Mouse (Mus musculus) limb, embryonic 11.5 days (tissue): ENCODE measurements around the gene Tmem126b. TPM values are rescaled to one million over a fixed set of nuclear protein-coding genes. Genes with fewer than 3 reads are reported as not detected.
A peak's percentile ranks its signal among the peaks of the same experiment; 100 is the strongest.

Source experiments
- ATAC-seq: fragments of 200-750 bp; cut with Nextera tagmentation; 2 replicates; pipeline ENCODE4 v1.8.0; 2017; ENCODE audit warnings: low read depth; ENCODE audit not compliant: insufficient number of reproducible peaks, low FRiP score, low TSS enrichment
- DNase-seq: peaks from one replicate; pipeline ENCODE4 v3.0.0-alpha.2; 2015; ENCODE audit warnings: low spot score
- H3K27ac ChIP-seq: fragments of 300-500 bp; sonication (generic); replicated peaks from 2 replicates; pipeline ENCODE4 v1.5.1; 2014; ENCODE audit warnings: low read depth, mild to moderate bottlenecking, low read length
- H3K27me3 ChIP-seq: fragments of 300-500 bp; sonication (generic); 2 replicates; pipeline ENCODE4 v1.6.1; 2014; ENCODE audit warnings: mild to moderate bottlenecking, low read length, mixed read lengths; ENCODE audit not compliant: control insufficient read depth, insufficient read depth
- H3K36me3 ChIP-seq: fragments of 300-500 bp; sonication (generic); 2 replicates; pipeline ENCODE4 v1.6.1; 2014; ENCODE audit warnings: mild to moderate bottlenecking, low read length, moderate library complexity, mixed read lengths; ENCODE audit not compliant: control insufficient read depth, insufficient read depth
- H3K4me1 ChIP-seq: fragments of 300-500 bp; sonication (generic); 2 replicates; pipeline ENCODE4 v1.6.1; 2014; ENCODE audit warnings: low read length, mixed read lengths; ENCODE audit not compliant: control insufficient read depth, insufficient read depth
- H3K4me2 ChIP-seq: fragments of 300-500 bp; sonication (generic); 2 replicates; pipeline ENCODE4 v1.6.1; 2014; ENCODE audit warnings: low read depth, mild to moderate bottlenecking, moderate library complexity; ENCODE audit not compliant: severe bottlenecking
- H3K4me3 ChIP-seq: fragments of 300-500 bp; sonication (generic); 2 replicates; pipeline ENCODE4 v1.5.1; 2014; ENCODE audit warnings: low read depth, low read length
- H3K9ac ChIP-seq: fragments of 300-500 bp; sonication (generic); 2 replicates; pipeline ENCODE4 v1.6.1; 2014; ENCODE audit warnings: mild to moderate bottlenecking, low read length
- H3K9me3 ChIP-seq: fragments of 300-500 bp; sonication (generic); 2 replicates; pipeline ENCODE4 v1.6.1; 2016; ENCODE audit warnings: low read length; ENCODE audit not compliant: control insufficient read depth
- WGBS: fragments of 180-500 bp; shearing (Covaris S2); extraction: QIAGEN DNeasy Blood & Tissue Kit; methylation state at CpG from one replicate; pipeline ENCODE4 v1.1.7; 2014; 5-methylcytosine and 5-hydroxymethylcytosine counted together
- polyA plus RNA-seq: library from polyadenylated mRNA; unstranded; fragments of >200 nt; fragmentation: Nextera tagmentation; extraction: Ambion mirVana; gene quantifications from 2 replicates; pipeline ENCODE4 v1.2.1, GENCODE M21; 2014

Tmem126b gene
- polyA plus RNA-seq, 1 experiment from 2014 or later: 37.0 TPM

DNA sequence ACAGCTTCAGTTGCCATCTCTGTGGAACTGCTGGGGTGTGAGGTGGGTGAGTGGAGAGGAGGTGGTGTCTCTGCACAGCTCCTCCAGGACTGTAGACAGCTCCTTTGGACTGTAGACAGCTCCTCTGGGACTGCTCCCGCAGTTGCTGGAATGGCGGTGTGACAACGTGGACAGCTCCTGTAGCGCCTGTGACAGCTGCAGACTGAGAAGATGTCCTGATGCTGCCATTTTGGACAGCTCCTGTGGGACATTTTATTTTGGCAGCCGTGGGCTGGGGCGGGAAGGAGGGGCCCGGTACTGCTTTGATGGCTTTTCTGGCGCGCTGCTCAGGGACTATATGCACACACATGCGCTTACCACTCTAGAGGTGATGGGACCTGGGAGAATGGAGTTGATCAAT, 15.5 kb downstream of the Tmem126b start:
- peaks cover 3% of the 10 kb centered on the region; the same call in 1 of the 2 replicates for H3K4me1 ChIP-seq

GRCm38 (mm10) chr7:90457517-90457916, 18.3 kb downstream of the Tmem126b start:
- peak overlapping the region; percentile 63 for H3K4me3 ChIP-seq
- peak; percentile 55; the same call in 1 of the 2 replicates for ATAC-seq

More for the DNA sequence above, 15.5 kb downstream of the Tmem126b start:
- ATAC-seq (no peak), DNase-seq (no peak)
- H3K27me3 ChIP-seq: no peaks in the 10 kb centered on the region
- no peak overlapping the region for H3K4me2 ChIP-seq
- no peak overlapping the region for H3K4me3 ChIP-seq
- H3K9me3 ChIP-seq: no peaks in the 10 kb centered on the region
- H3K9ac ChIP-seq: no peak overlapping the region
- WGBS: 54% methylated on average over 10 of the region's 10 CpGs
- no peaks in the 10 kb centered on the region for H3K36me3 ChIP-seq
- no peak overlapping the region for H3K27ac ChIP-seq

DNA sequence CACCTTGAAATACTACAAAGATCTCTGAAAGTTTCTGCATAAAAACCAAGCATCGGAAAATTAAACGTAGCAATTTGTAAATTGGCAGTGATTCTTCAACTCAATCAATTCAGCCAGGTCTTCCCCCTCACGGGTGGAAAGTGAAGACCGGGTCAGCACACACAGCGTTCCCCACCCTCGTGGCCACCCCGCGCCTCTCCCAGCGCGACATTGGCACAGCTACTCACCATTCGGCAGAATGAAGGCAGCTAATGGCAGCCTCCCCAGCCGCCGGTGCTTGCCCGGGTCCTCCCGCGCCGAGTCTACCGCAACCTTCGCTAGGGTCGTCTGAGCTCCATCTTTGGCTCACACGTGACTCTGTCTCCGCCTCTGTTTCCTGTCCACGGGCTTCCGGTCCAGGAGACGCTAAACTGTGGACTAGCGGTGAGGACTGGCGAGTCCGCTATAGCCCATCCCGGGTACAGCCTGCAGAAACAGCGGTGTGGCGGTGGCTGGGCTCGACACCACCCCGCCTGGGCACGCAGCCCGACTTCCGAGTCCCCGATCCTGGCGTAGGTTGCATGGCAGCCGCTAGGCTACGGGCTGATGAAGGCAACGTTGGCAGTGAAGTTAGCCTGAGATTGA, 18.8 kb downstream of the Tmem126b start, which contains the start of gene Tmem126a:
TSS of gene Tmem126a (minus strand) at position 385 of the 624 bp plus-strand sequence.
- Histone ChIP-seq H3K4me1 (peaks cover 3% of the 10 kb centered on the region; the same call in 1 of the 2 replicates), H3K27ac (peak within 1 kb of the TSS; percentile 30), H3K36me3 (no peaks in the 10 kb centered on the region; the same call in 1 of the 2 replicates), H3K9me3 (no peaks in the 10 kb centered on the region), H3K4me2 (peak within 1 kb of the TSS; percentile 35), H3K27me3 (no peaks in the 10 kb centered on the region), H3K9ac (peak within 1 kb of the TSS; percentile 79), H3K4me3 (peak within 1 kb of the TSS; percentile 63)
- peak; percentile 88 for DNase-seq
- WGBS: under 1% methylated on average over 41 of the region's 41 CpGs
- peak; percentile 95 for ATAC-seq

More at GRCm38 (mm10) chr7:90457517-90457916, 18.3 kb downstream of the Tmem126b start:
- Histone ChIP-seq H3K36me3 (no peaks in the 10 kb centered on the region; the same call in 1 of the 2 replicates), H3K9ac (peak overlapping the region; percentile 79), H3K27ac (peak overlapping the region; percentile 30), H3K27me3 (no peaks in the 10 kb centered on the region), H3K4me1 (peaks cover 3% of the 10 kb centered on the region; the same call in 1 of the 2 replicates), H3K4me2 (peak overlapping the region; percentile 35), H3K9me3 (no peaks in the 10 kb centered on the region)
- peak; percentile 55 for DNase-seq
- WGBS: 18% methylated on average over 10 of the region's 10 CpGs

- peak overlapping the region; percentile 79; the same call in 1 of the 2 replicates for H3K9ac ChIP-seq
- DNase-seq (no peak), ATAC-seq (no peak)
- peaks cover 3% of the 10 kb centered on the region; the same call in 1 of the 2 replicates for H3K4me1 ChIP-seq
- no peaks in the 10 kb centered on the region for H3K9me3 ChIP-seq
- H3K4me2 ChIP-seq: peak overlapping the region; percentile 35
- peak overlapping the region; percentile 30; the same call in 1 of the 2 replicates for H3K27ac ChIP-seq
- peak overlapping the region; percentile 63 for H3K4me3 ChIP-seq
- no peaks in the 10 kb centered on the region for H3K27me3 ChIP-seq
- no peaks in the 10 kb centered on the region; the same call in 1 of the 2 replicates for H3K36me3 ChIP-seq
- 36% methylated on average over 7 of the region's 7 CpGs for WGBS
Measured at GRCm38 (mm10) chr7:90456149-90456844, 19.5 kb downstream of the Tmem126b start.

- no peak overlapping the region for H3K27ac ChIP-seq
- ATAC-seq (no peak), DNase-seq (no peak)
- no peaks in the 10 kb centered on the region for H3K36me3 ChIP-seq
- H3K27me3 ChIP-seq: no peaks in the 10 kb centered on the region
- H3K9ac ChIP-seq: peak overlapping the region; percentile 99
- H3K4me2 ChIP-seq: peak overlapping the region; percentile 73
- H3K4me3 ChIP-seq: peak overlapping the region; percentile 99
- WGBS: 0% methylated on average over 6 of the region's 6 CpGs
- no peaks in the 10 kb centered on the region for H3K9me3 ChIP-seq
- H3K4me1 ChIP-seq: no peaks in the 10 kb centered on the region
Measured at GRCm38 (mm10) chr7:90444206-90444605, 31.6 kb downstream of the Tmem126b start.

- ATAC-seq: peak; percentile 56
- under 1% methylated on average over 93 of the region's 123 CpGs for WGBS
- Histone ChIP-seq H3K4me2 (peak overlapping the region; percentile 73), H3K27ac (peak overlapping the region; percentile 95), H3K36me3 (no peaks in the 10 kb centered on the region), H3K9me3 (no peaks in the 10 kb centered on the region), H3K9ac (peak overlapping the region; percentile 99), H3K4me1 (no peaks in the 10 kb centered on the region), H3K27me3 (no peaks in the 10 kb centered on the region), H3K4me3 (peak overlapping the region; percentile 99)
- DNase-seq: peak; percentile 79
Measured at GRCm38 (mm10) chr7:90443101-90444091, 32.4 kb downstream of the Tmem126b start.

DNA sequence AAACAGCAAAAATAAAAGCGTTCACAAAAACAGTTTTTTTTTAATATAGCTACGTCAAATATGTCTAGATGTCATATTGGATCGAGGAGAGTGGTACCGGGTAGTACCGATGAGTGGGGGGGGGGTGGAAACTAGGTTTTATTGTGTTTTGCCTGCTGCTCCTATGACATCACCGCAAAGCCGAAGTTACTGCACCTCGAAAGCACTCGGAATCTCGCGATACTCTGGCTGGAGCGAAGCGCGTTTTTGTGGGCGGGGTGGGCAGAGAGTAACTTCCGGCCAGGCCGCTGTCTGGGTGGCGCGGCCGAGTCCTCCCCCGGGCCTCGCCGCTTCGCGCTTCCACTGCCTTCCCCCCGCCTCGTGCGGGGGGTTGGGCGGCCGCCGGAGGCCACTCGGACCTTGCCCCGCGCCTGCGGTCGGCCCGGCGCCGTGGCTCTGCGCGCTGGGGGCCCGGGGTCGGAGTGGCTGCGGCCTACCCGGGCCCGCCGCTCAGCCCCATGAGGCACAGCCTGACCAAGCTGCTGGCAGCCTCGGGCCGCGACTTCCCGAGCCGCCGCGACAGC, 33.2 kb downstream of the Tmem126b start, which contains the start of gene Crebzf:
TSS of gene Crebzf (plus strand) at position 212 of the 563 bp plus-strand sequence.
- H3K4me1 ChIP-seq: no peaks in the 10 kb centered on the region
- peak; percentile 95 for ATAC-seq
- 0% methylated on average over 43 of the region's 54 CpGs for WGBS
- peak within 1 kb of the TSS; percentile 99 for H3K9ac ChIP-seq
- peak within 1 kb of the TSS; percentile 99 for H3K4me3 ChIP-seq
- peak within 1 kb of the TSS; percentile 73 for H3K4me2 ChIP-seq
- H3K36me3 ChIP-seq: no peaks in the 10 kb centered on the region
- peak within 1 kb of the TSS; percentile 95 for H3K27ac ChIP-seq
- no peaks in the 10 kb centered on the region for H3K9me3 ChIP-seq
- no peaks in the 10 kb centered on the region for H3K27me3 ChIP-seq
- peak; percentile 97 for DNase-seq
